Mouse (Mus musculus): ENCODE data around the gene Ltb4r1. TPM values are rescaled to one million over a fixed set of nuclear protein-coding genes. Genes with fewer than 3 reads are reported as not detected.

Gene Ltb4r1
- polyA plus RNA-seq, 1 experiment from 2014 or later, result 1.0 TPM

DNA sequence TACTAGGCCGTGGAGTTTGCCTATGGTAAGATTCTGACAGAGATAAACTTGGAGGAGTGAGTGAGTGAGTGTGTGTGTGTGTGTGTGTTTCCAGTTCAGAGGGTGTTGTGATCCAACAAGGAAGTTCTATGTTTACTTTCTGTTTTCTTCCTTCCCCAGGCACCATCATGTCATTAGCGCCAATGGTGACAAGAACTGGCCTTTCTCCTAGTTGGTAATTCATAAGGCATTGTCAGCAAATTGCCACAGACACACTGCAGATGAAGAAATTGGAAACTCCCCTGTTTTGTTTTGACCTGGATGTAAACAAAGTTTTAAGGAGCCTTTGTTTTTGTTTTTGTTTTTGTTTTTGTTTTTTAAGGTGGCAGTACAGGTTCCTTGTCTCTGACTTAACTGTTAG lies 27.7 kb downstream of the Ltb4r1 start:
- Histone ChIP-seq H3K4me2 (ENCODE audit: low read depth, low read length) (no peak overlapping the region), H3K27me3 (replicated peaks; ENCODE audit: control insufficient read depth, insufficient read depth, low read length) (no peaks in the 10 kb centered on the region), H3K36me3 (ENCODE audit: control insufficient read depth, insufficient read depth, low read length) (no peaks in the 10 kb centered on the region), H3K27ac (ENCODE audit: low read length) (no peak overlapping the region), H3K4me3 (ENCODE audit: low read length) (no peak overlapping the region), H3K4me1 (ENCODE audit: control insufficient read depth, insufficient read depth, low read length) (no peaks in the 10 kb centered on the region; the same call in 1 of the 2 replicates), H3K9me3 (ENCODE audit: control insufficient read depth, low read length) (no peaks in the 10 kb centered on the region), H3K9ac (ENCODE audit: low read depth, low read length) (no peak overlapping the region)
- no peak for ATAC-seq
- WGBS, result 65% methylated on average over 2 of the region's 2 CpGs

DNA sequence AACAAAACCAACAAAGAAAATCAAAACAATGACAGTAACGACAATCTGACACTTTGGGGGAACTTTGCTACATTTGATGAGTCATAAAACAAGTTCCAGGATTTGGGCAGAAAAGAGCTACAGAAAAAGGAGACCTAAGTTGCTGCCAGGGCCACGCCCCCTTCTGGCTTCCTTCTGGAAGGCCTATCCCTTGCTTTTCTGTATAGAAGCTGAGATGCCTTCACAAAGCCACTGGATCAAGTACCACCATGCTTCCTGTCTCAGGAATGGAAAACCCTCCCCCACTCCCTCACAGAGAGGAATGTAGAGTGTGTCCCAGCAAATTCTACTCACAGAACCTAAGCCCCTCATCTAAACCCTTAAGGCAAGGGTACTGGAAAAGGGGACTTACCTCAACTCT lies 28.2 kb downstream of the Ltb4r1 start:
- Histone ChIP-seq H3K4me3 (ENCODE audit: low read length) (no peak overlapping the region), H3K9ac (ENCODE audit: low read depth, low read length) (no peak overlapping the region), H3K4me2 (ENCODE audit: low read depth, low read length) (no peak overlapping the region), H3K4me1 (ENCODE audit: control insufficient read depth, insufficient read depth, low read length) (no peaks in the 10 kb centered on the region; the same call in 1 of the 2 replicates), H3K27me3 (replicated peaks; ENCODE audit: control insufficient read depth, insufficient read depth, low read length) (no peaks in the 10 kb centered on the region), H3K27ac (ENCODE audit: low read length) (no peak overlapping the region), H3K9me3 (ENCODE audit: control insufficient read depth, low read length) (no peaks in the 10 kb centered on the region), H3K36me3 (ENCODE audit: control insufficient read depth, insufficient read depth, low read length) (no peaks in the 10 kb centered on the region)
- 69% methylated on average over 2 of the region's 2 CpGs for WGBS
- no peak for ATAC-seq

DNA sequence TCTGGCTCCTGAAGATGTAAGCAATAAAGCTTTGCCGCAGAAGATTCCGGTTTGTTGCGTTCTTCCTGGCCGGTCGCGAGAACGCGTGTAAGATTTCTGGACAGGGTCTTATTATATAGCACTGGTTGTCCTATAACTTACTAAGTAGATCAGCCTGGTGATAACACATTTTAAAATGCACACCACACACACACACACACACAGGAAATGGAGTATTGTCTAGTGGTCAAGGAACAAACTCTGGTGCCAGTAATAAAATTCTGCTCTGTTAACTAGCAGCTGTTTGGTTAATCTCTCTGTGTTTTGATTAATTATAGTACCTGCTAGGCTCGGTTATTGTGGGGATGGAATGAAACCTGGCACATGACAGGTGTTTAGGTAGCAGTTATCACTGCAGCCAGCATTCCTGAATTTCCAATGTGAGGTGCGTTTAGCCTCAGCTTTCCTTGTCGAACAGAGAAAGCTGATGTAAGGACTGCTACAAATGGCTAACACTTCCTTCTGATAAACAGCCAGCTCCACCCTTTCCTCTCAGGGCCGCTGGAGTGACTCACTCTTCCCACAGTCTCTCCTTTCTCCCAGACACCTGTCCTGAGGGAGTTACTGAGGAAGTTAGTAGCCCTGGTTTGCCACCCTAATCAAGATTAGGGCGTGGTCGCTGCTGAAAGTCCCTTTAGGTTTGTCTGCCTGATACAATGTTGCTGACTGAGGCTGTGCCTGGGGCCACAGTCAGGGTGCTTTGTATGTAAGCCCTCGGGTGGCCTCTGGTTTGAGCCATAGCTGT lies 29.8 kb downstream of the Ltb4r1 start:
- Histone ChIP-seq H3K9ac (ENCODE audit: low read depth, low read length) (no peak overlapping the region), H3K36me3 (ENCODE audit: control insufficient read depth, insufficient read depth, low read length) (no peaks in the 10 kb centered on the region), H3K27me3 (replicated peaks; ENCODE audit: control insufficient read depth, insufficient read depth, low read length) (no peaks in the 10 kb centered on the region), H3K4me2 (ENCODE audit: low read depth, low read length) (no peak overlapping the region), H3K4me3 (ENCODE audit: low read length) (no peak overlapping the region), H3K27ac (ENCODE audit: low read length) (peak overlapping the region; percentile 89), H3K9me3 (ENCODE audit: control insufficient read depth, low read length) (no peaks in the 10 kb centered on the region), H3K4me1 (ENCODE audit: control insufficient read depth, insufficient read depth, low read length) (no peaks in the 10 kb centered on the region; the same call in 1 of the 2 replicates)
- peak; percentile 99 for ATAC-seq
- WGBS, result 65% methylated on average over 15 of the region's 15 CpGs

DNA sequence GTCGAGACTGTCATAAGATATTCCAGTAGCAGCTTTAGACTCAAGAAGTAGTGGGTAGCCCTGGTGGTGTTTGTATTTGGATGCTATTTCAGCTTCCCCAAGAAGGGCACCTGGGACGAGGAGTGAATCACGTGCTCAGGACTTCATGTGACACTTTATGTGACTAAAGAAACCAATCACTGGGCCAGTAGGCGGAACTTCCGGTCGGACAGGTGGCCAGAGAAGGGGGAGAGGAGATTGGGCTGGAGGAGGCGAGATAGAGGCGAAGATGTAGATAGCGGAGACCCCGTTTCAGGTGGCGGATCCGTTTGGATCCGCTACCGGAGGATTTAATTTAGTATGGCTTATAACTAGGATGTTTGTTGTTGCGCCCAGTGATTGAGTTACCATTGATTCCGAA lies 49.1 kb downstream of the Ltb4r1 start:
- ATAC-seq, result peak; percentile 81
- Histone ChIP-seq H3K9me3 (ENCODE audit: control insufficient read depth, low read length) (no peaks in the 10 kb centered on the region), H3K27me3 (replicated peaks; ENCODE audit: control insufficient read depth, insufficient read depth, low read length) (no peaks in the 10 kb centered on the region), H3K4me2 (ENCODE audit: low read depth, low read length) (peak overlapping the region; percentile 53), H3K4me1 (ENCODE audit: control insufficient read depth, insufficient read depth, low read length) (no peaks in the 10 kb centered on the region), H3K36me3 (ENCODE audit: control insufficient read depth, insufficient read depth, low read length) (no peaks in the 10 kb centered on the region), H3K27ac (ENCODE audit: low read length) (0 out of 2 replicates have a peak overlapping the region, but pooled peaks have one; percentile 3), H3K4me3 (ENCODE audit: low read length) (peak overlapping the region; percentile 53), H3K9ac (ENCODE audit: low read depth, low read length) (peak overlapping the region; percentile 56)
- WGBS, result 21% methylated on average over 16 of the region's 16 CpGs

DNA sequence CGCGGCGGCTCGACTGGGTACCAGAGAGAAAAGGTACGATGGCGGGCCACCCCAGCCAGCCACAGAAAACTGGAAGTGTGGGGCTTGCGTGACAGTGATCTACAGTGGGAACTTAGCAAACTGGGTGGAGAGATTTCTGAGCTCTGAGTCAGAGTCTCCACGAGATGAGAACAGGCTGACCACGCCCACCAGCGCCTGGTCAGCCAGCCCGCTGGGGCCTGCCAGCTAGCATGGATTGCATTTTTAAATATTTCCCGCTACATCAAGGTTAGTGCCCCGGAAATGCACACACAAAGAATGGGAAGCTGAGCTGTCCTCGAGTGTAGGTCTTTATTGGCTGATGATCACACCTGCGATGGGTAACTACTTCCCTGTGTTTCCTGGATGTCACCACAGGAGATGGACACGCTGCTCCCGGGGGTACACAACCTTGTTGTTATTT lies 49.6 kb downstream of the Ltb4r1 start:
- 14% methylated on average over 17 of the region's 17 CpGs for WGBS
- peak; percentile 93 for ATAC-seq
- Histone ChIP-seq H3K36me3 (ENCODE audit: control insufficient read depth, insufficient read depth, low read length) (no peaks in the 10 kb centered on the region), H3K4me1 (ENCODE audit: control insufficient read depth, insufficient read depth, low read length) (no peaks in the 10 kb centered on the region), H3K27me3 (replicated peaks; ENCODE audit: control insufficient read depth, insufficient read depth, low read length) (no peaks in the 10 kb centered on the region), H3K27ac (ENCODE audit: low read length) (0 out of 2 replicates have a peak overlapping the region, but pooled peaks have one; percentile 3), H3K9ac (ENCODE audit: low read depth, low read length) (peak overlapping the region; percentile 56), H3K9me3 (ENCODE audit: control insufficient read depth, low read length) (no peaks in the 10 kb centered on the region), H3K4me3 (ENCODE audit: low read length) (peak overlapping the region; percentile 53), H3K4me2 (ENCODE audit: low read depth, low read length) (peak overlapping the region; percentile 53)

Other genes starting within 250 kb of the Ltb4r1 start
- gene Nrl, start 241.0 kb upstream of the Ltb4r1 start, polyA plus RNA-seq (2015; fragmentation: Nextera tagmentation; extraction: Ambion mirVana), result not detected in 2 replicates
- 46.2 and 51.8 TPM in 2 replicates for gene Pck2, start 225.7 kb upstream of the Ltb4r1 start, polyA plus RNA-seq (2015; fragmentation: Nextera tagmentation; extraction: Ambion mirVana)
- 102 and 104 TPM in 2 replicates for gene Dcaf11, start 206.0 kb upstream of the Ltb4r1 start, polyA plus RNA-seq (2015; fragmentation: Nextera tagmentation; extraction: Ambion mirVana)
- gene A730061H03Rik, start 205.6 kb upstream of the Ltb4r1 start, polyA plus RNA-seq (2015; fragmentation: Nextera tagmentation; extraction: Ambion mirVana), result 2.0 and 2.2 TPM in 2 replicates
- 0.18 and 0.28 TPM in 2 replicates for gene Fitm1, start 190.3 kb upstream of the Ltb4r1 start, polyA plus RNA-seq (2015; fragmentation: Nextera tagmentation; extraction: Ambion mirVana)
- gene Psme1, start 187.8 kb upstream of the Ltb4r1 start, polyA plus RNA-seq (2015; fragmentation: Nextera tagmentation; extraction: Ambion mirVana), result 217 and 224 TPM in 2 replicates
- gene Emc9, start 180.7 kb upstream of the Ltb4r1 start, polyA plus RNA-seq (2015; fragmentation: Nextera tagmentation; extraction: Ambion mirVana), result 14.0 and 15.6 TPM in 2 replicates
- 347 and 368 TPM in 2 replicates for gene Psme2, start 174.8 kb upstream of the Ltb4r1 start, polyA plus RNA-seq (2015; fragmentation: Nextera tagmentation; extraction: Ambion mirVana)
- gene Rnf31, start 174.3 kb upstream of the Ltb4r1 start, polyA plus RNA-seq (2015; fragmentation: Nextera tagmentation; extraction: Ambion mirVana), result 19.0 and 19.8 TPM in 2 replicates
- 11.6 and 12.9 TPM in 2 replicates for gene Irf9, start 162.4 kb upstream of the Ltb4r1 start, polyA plus RNA-seq (2015; fragmentation: Nextera tagmentation; extraction: Ambion mirVana)
- 13.1 and 13.9 TPM in 2 replicates for gene Rec8, start 147.9 kb upstream of the Ltb4r1 start, polyA plus RNA-seq (2015; fragmentation: Nextera tagmentation; extraction: Ambion mirVana)
- gene Ipo4, start 130.0 kb upstream of the Ltb4r1 start, polyA plus RNA-seq (2015; fragmentation: Nextera tagmentation; extraction: Ambion mirVana), result 65.5 and 71.1 TPM in 2 replicates
- gene Gm49378, start 128.1 kb upstream of the Ltb4r1 start, polyA plus RNA-seq (2015; fragmentation: Nextera tagmentation; extraction: Ambion mirVana), result 0.53 and 0.70 TPM in 2 replicates
- 131 and 133 TPM in 2 replicates for gene Tm9sf1, start 122.2 kb upstream of the Ltb4r1 start, polyA plus RNA-seq (2015; fragmentation: Nextera tagmentation; extraction: Ambion mirVana)
- gene Tssk4, start 115.8 kb upstream of the Ltb4r1 start, polyA plus RNA-seq (2015; fragmentation: Nextera tagmentation; extraction: Ambion mirVana), result 1.0 and 1.3 TPM in 2 replicates
- 65.6 and 70.7 TPM in 2 replicates for gene Mdp1, start 105.5 kb upstream of the Ltb4r1 start, polyA plus RNA-seq (2015; fragmentation: Nextera tagmentation; extraction: Ambion mirVana)
- 52.3 and 58.4 TPM in 2 replicates for gene Gmpr2, start 94.0 kb upstream of the Ltb4r1 start, polyA plus RNA-seq (2015; fragmentation: Nextera tagmentation; extraction: Ambion mirVana)
- 464 and 495 TPM in 2 replicates for gene Nedd8, start 93.8 kb upstream of the Ltb4r1 start, polyA plus RNA-seq (2015; fragmentation: Nextera tagmentation; extraction: Ambion mirVana)
- gene Tinf2, start 84.1 kb upstream of the Ltb4r1 start, polyA plus RNA-seq (2015; fragmentation: Nextera tagmentation; extraction: Ambion mirVana), result 32.6 and 37.1 TPM in 2 replicates
- gene Tgm1, start 52.0 kb upstream of the Ltb4r1 start, polyA plus RNA-seq (2015; fragmentation: Nextera tagmentation; extraction: Ambion mirVana), result 0.75 and 1.4 TPM in 2 replicates
- 36.9 and 37.5 TPM in 2 replicates for gene Rabggta, start 43.7 kb upstream of the Ltb4r1 start, polyA plus RNA-seq (2015; fragmentation: Nextera tagmentation; extraction: Ambion mirVana)
- 151 and 173 TPM in 2 replicates for gene Dhrs1, start 20.3 kb upstream of the Ltb4r1 start, polyA plus RNA-seq (2015; fragmentation: Nextera tagmentation; extraction: Ambion mirVana)
- gene Nop9, start 20.3 kb upstream of the Ltb4r1 start, polyA plus RNA-seq (2015; fragmentation: Nextera tagmentation; extraction: Ambion mirVana), result 28.3 and 33.6 TPM in 2 replicates
- 118 and 152 TPM in 2 replicates for gene Cideb, start 7.5 kb upstream of the Ltb4r1 start, polyA plus RNA-seq (2015; fragmentation: Nextera tagmentation; extraction: Ambion mirVana)
- gene Ltb4r2, start 4.5 kb upstream of the Ltb4r1 start, polyA plus RNA-seq (2015; fragmentation: Nextera tagmentation; extraction: Ambion mirVana), result 0.35 and 0.82 TPM in 2 replicates
- gene Adcy4, start 18.1 kb downstream of the Ltb4r1 start, polyA plus RNA-seq (2015; fragmentation: Nextera tagmentation; extraction: Ambion mirVana), result 6.5 and 6.6 TPM in 2 replicates
- gene Ripk3, start 22.9 kb downstream of the Ltb4r1 start, polyA plus RNA-seq (2015; fragmentation: Nextera tagmentation; extraction: Ambion mirVana), result 51.2 and 55.8 TPM in 2 replicates
- 21.1 and 21.2 TPM in 2 replicates for gene Nfatc4, start 57.2 kb downstream of the Ltb4r1 start, polyA plus RNA-seq (2015; fragmentation: Nextera tagmentation; extraction: Ambion mirVana)
- gene Nynrin, start 88.0 kb downstream of the Ltb4r1 start, polyA plus RNA-seq (2015; fragmentation: Nextera tagmentation; extraction: Ambion mirVana), result 12.6 and 13.6 TPM in 2 replicates
- 0.17 and 0.27 TPM in 2 replicates for gene Cbln3, start 118.4 kb downstream of the Ltb4r1 start, polyA plus RNA-seq (2015; fragmentation: Nextera tagmentation; extraction: Ambion mirVana)
- gene Khnyn, start 119.0 kb downstream of the Ltb4r1 start, polyA plus RNA-seq (2015; fragmentation: Nextera tagmentation; extraction: Ambion mirVana), result 12.5 and 13.6 TPM in 2 replicates
- 85.2 and 89.2 TPM in 2 replicates for gene Sdr39u1, start 134.3 kb downstream of the Ltb4r1 start, polyA plus RNA-seq (2015; fragmentation: Nextera tagmentation; extraction: Ambion mirVana)
- gene Cma1, start 178.7 kb downstream of the Ltb4r1 start, polyA plus RNA-seq (2015; fragmentation: Nextera tagmentation; extraction: Ambion mirVana), result 4.1 and 5.7 TPM in 2 replicates
- not detected in 2 replicates for gene Cma2, start 185.0 kb downstream of the Ltb4r1 start, polyA plus RNA-seq (2015; fragmentation: Nextera tagmentation; extraction: Ambion mirVana)